Mouse (Mus musculus) hindbrain, embryonic 11.5 days (tissue): Measurements from ENCODE around the gene Myo10. TPM values are rescaled to one million over a fixed set of nuclear protein-coding genes. Genes with fewer than 3 reads are reported as not detected.

Experiments used
- ATAC-seq: fragments of 200-750 bp; cut with Nextera tagmentation; 2 replicates; pipeline ENCODE4 v1.8.0; 2017; ENCODE audit warnings: mild to moderate bottlenecking, moderate TSS enrichment, moderate library complexity; ENCODE audit not compliant: low FRiP score
- DNase-seq: peaks from one replicate; pipeline ENCODE4 v3.0.0-alpha.2; 2015; ENCODE audit warnings: low spot score
- H3K27ac ChIP-seq: fragments of 300-500 bp; sonication (generic); 2 replicates; pipeline ENCODE4 v1.5.1; 2014; ENCODE audit warnings: mild to moderate bottlenecking, low read depth, low read length
- H3K27me3 ChIP-seq: fragments of 300-500 bp; sonication (generic); 2 replicates; pipeline ENCODE4 v1.6.1; 2014; ENCODE audit warnings: mild to moderate bottlenecking, low read length, moderate library complexity, mixed read lengths; ENCODE audit not compliant: control insufficient read depth, insufficient read depth
- H3K36me3 ChIP-seq: fragments of 300-500 bp; sonication (generic); 2 replicates; pipeline ENCODE4 v1.6.1; 2014; ENCODE audit warnings: mild to moderate bottlenecking, low read length, moderate library complexity, mixed read lengths; ENCODE audit not compliant: control insufficient read depth, insufficient read depth
- H3K4me1 ChIP-seq: fragments of 300-500 bp; sonication (generic); replicated peaks from 2 replicates; pipeline ENCODE4 v1.6.1; 2014; ENCODE audit warnings: low read length, mixed read lengths; ENCODE audit not compliant: control insufficient read depth, insufficient read depth
- H3K4me2 ChIP-seq: fragments of 300-500 bp; sonication (generic); replicated peaks from 2 replicates; pipeline ENCODE4 v1.6.1; 2014; ENCODE audit warnings: mild to moderate bottlenecking, low read depth, low read length
- H3K4me3 ChIP-seq: fragments of 300-500 bp; sonication (generic); 2 replicates; pipeline ENCODE4 v1.5.1; 2014; ENCODE audit warnings: low read depth, low read length
- H3K9ac ChIP-seq: fragments of 300-500 bp; sonication (generic); 2 replicates; pipeline ENCODE4 v1.6.1; 2014; ENCODE audit warnings: low read depth, low read length
- H3K9me3 ChIP-seq: fragments of 300-500 bp; sonication (generic); 2 replicates; pipeline ENCODE4 v1.6.1; 2016; ENCODE audit warnings: low read length; ENCODE audit not compliant: control insufficient read depth
- WGBS: fragments of 180-500 bp; shearing (Covaris S2); extraction: QIAGEN DNeasy Blood & Tissue Kit; methylation state at CpG from one replicate; pipeline ENCODE4 v1.1.7; 2014; 5-methylcytosine and 5-hydroxymethylcytosine counted together
- polyA plus RNA-seq: library from polyadenylated mRNA; unstranded; fragments of >200 nt; fragmentation: Nextera tagmentation; extraction: Ambion mirVana; gene quantifications from 2 replicates; pipeline ENCODE4 v1.2.1, GENCODE M21; 2014

The Myo10 gene
- polyA plus RNA-seq, 1 experiment from 2014 or later: 45.2 TPM

GRCm38 (mm10) chr15:25688424-25689283 is 66.3 kb downstream of the Myo10 start:
- no peaks in the 10 kb centered on the region for H3K36me3 ChIP-seq
- no peaks in the 10 kb centered on the region for H3K27me3 ChIP-seq
- ATAC-seq (peak; percentile 12; the same call in 1 of the 2 replicates), DNase-seq (no peak)
- no peak overlapping the region for H3K4me3 ChIP-seq
- no peak overlapping the region for H3K27ac ChIP-seq
- no peak overlapping the region for H3K9ac ChIP-seq
- H3K4me1 ChIP-seq: 0 out of 2 replicates have a peak, but pooled peaks cover 2% of the 10 kb centered on the region
- H3K4me2 ChIP-seq: no peak overlapping the region
- H3K9me3 ChIP-seq: no peaks in the 10 kb centered on the region
- WGBS: 57% methylated on average over 9 of the region's 9 CpGs

GRCm38 (mm10) chr15:25689477-25689876 is 67.2 kb downstream of the Myo10 start:
- no peak overlapping the region for H3K27ac ChIP-seq
- 0 out of 2 replicates have a peak, but pooled peaks cover 2% of the 10 kb centered on the region for H3K4me1 ChIP-seq

GRCm38 (mm10) chr15:25690066-25690745 is 67.9 kb downstream of the Myo10 start:
- peak; percentile 47 for DNase-seq
- ATAC-seq: peak; percentile 78
- 34% methylated on average over 15 of the region's 15 CpGs for WGBS

More at GRCm38 (mm10) chr15:25689477-25689876, 67.2 kb downstream of the Myo10 start:
- Histone ChIP-seq H3K27me3 (no peaks in the 10 kb centered on the region), H3K4me3 (no peak overlapping the region), H3K9me3 (no peaks in the 10 kb centered on the region), H3K36me3 (no peaks in the 10 kb centered on the region), H3K4me2 (no peak overlapping the region), H3K9ac (no peak overlapping the region)
- whole genome bisulfite sequencing: 78% methylated on average over 8 of the region's 8 CpGs
- peak; percentile 58 for ATAC-seq
- DNase-seq: no peak

GRCm38 (mm10) chr15:25690746-25691105 is 68.4 kb downstream of the Myo10 start:
- Histone ChIP-seq H3K27ac (no peak overlapping the region), H3K9me3 (no peaks in the 10 kb centered on the region), H3K4me1 (0 out of 2 replicates have a peak, but pooled peaks cover 2% of the 10 kb centered on the region), H3K4me2 (no peak overlapping the region), H3K4me3 (no peak overlapping the region), H3K9ac (no peak overlapping the region), H3K27me3 (no peaks in the 10 kb centered on the region), H3K36me3 (no peaks in the 10 kb centered on the region)
- DNase-seq: no peak
- ATAC-seq: no peak
- 78% methylated on average over 4 of the region's 4 CpGs for WGBS

More at GRCm38 (mm10) chr15:25690066-25690745, 67.9 kb downstream of the Myo10 start:
- Histone ChIP-seq H3K4me2 (no peak overlapping the region), H3K27me3 (no peaks in the 10 kb centered on the region), H3K4me1 (0 out of 2 replicates have a peak, but pooled peaks cover 2% of the 10 kb centered on the region), H3K4me3 (no peak overlapping the region), H3K9me3 (no peaks in the 10 kb centered on the region), H3K36me3 (no peaks in the 10 kb centered on the region), H3K27ac (no peak overlapping the region), H3K9ac (no peak overlapping the region)

- no peak overlapping the region for H3K4me3 ChIP-seq
- H3K36me3 ChIP-seq: no peaks in the 10 kb centered on the region
- no peaks in the 10 kb centered on the region for H3K27me3 ChIP-seq
- no peaks in the 10 kb centered on the region for H3K9me3 ChIP-seq
- WGBS: 54% methylated on average over 21 of the region's 21 CpGs
- ATAC-seq (no peak), DNase-seq (no peak)
- no peak overlapping the region for H3K4me2 ChIP-seq
- H3K27ac ChIP-seq: no peak overlapping the region
- H3K4me1 ChIP-seq: 0 out of 2 replicates have a peak, but pooled peaks cover 2% of the 10 kb centered on the region
- H3K9ac ChIP-seq: no peak overlapping the region
Measured at GRCm38 (mm10) chr15:25692254-25692950, 70.1 kb downstream of the Myo10 start.

- Histone ChIP-seq H3K27ac (no peak overlapping the region), H3K4me2 (no peak overlapping the region)
Measured at GRCm38 (mm10) chr15:25693708-25694107, 71.4 kb downstream of the Myo10 start.

GRCm38 (mm10) chr15:25694749-25695148 is 72.4 kb downstream of the Myo10 start:
- Histone ChIP-seq H3K9ac (no peak overlapping the region), H3K4me2 (no peak overlapping the region), H3K27ac (no peak overlapping the region), H3K36me3 (no peaks in the 10 kb centered on the region), H3K9me3 (no peaks in the 10 kb centered on the region), H3K4me3 (no peak overlapping the region), H3K27me3 (no peaks in the 10 kb centered on the region), H3K4me1 (0 out of 2 replicates have a peak, but pooled peaks cover 2% of the 10 kb centered on the region)
- DNase-seq (no peak), ATAC-seq (no peak)
- WGBS: 91% methylated on average over 3 of the region's 4 CpGs

More at GRCm38 (mm10) chr15:25693708-25694107, 71.4 kb downstream of the Myo10 start:
- ATAC-seq: no peak
- no peaks in the 10 kb centered on the region for H3K36me3 ChIP-seq
- H3K27me3 ChIP-seq: no peaks in the 10 kb centered on the region
- no peaks in the 10 kb centered on the region for H3K9me3 ChIP-seq
- no peak overlapping the region for H3K4me3 ChIP-seq
- no peak overlapping the region for H3K9ac ChIP-seq
- 0 out of 2 replicates have a peak, but pooled peaks cover 2% of the 10 kb centered on the region for H3K4me1 ChIP-seq
- no peak for DNase-seq
- WGBS: 88% methylated on average over 11 of the region's 11 CpGs

GRCm38 (mm10) chr15:25695253-25695652 is 72.9 kb downstream of the Myo10 start:
- H3K9me3 ChIP-seq: no peaks in the 10 kb centered on the region
- no peak overlapping the region for H3K4me2 ChIP-seq
- H3K27me3 ChIP-seq: no peaks in the 10 kb centered on the region
- DNase-seq: no peak
- H3K4me3 ChIP-seq: no peak overlapping the region
- no peaks in the 10 kb centered on the region for H3K36me3 ChIP-seq
- no peaks in the 10 kb centered on the region for H3K4me1 ChIP-seq
- H3K9ac ChIP-seq: no peak overlapping the region
- 97% methylated on average over 3 of the region's 3 CpGs for WGBS
- no peak overlapping the region for H3K27ac ChIP-seq
- ATAC-seq: no peak
